Mouse (Mus musculus): ENCODE measurements around the gene Dzip3. TPM values are rescaled to one million over a fixed set of nuclear protein-coding genes. Genes with fewer than 3 reads are reported as not detected.

The Dzip3 gene
- 10 to 100 TPM; 19.0 to 27.9 (median 23.1) TPM for total RNA-seq (2022)

DNA sequence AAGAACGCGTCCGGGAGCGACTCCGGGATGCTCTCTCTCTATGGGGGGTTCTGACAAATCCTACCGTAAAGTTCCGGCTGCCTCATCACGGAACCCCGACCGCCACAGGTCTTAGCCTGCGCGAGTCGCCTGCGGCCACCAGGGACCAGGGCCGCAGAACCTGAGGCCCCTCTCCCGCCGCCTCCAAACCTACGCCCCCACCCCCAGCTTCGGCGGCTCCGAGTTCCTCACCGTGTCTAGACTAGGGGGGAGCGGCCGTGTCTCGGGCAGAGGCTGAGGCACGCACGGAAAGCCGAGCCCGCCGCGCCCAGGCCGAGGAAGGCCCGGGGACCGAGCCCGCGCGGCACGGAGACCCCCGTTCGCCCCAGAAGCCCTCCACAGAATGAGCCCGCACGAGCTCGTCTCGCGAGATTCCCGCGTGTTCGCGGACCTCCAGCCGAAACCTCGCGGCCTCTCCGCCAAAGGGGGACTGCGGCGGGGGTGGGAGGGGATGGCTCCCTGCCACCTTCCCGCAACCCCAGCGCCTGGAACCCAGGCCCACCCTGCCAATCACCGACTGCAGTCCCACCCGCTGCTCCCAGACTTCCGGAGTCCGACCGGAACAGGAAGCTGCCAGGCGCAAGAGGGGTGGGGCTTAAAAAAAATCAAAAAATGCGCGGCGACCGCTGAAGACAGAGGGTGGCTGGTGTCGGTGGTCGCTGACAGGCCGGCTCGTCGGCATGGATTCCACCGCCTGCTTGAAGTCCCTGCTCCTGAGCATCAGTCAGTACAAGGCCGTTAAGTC, at the start of gene Dzip3, which contains the start of gene Cip2a:
Gene Dzip3, minus strand, starts transcription at position 607 of the 784 bp plus-strand sequence.
Gene Cip2a, plus strand, starts transcription at position 627 of the 784 bp plus-strand sequence.
- DNase-seq, result peak; percentile 85

DNA sequence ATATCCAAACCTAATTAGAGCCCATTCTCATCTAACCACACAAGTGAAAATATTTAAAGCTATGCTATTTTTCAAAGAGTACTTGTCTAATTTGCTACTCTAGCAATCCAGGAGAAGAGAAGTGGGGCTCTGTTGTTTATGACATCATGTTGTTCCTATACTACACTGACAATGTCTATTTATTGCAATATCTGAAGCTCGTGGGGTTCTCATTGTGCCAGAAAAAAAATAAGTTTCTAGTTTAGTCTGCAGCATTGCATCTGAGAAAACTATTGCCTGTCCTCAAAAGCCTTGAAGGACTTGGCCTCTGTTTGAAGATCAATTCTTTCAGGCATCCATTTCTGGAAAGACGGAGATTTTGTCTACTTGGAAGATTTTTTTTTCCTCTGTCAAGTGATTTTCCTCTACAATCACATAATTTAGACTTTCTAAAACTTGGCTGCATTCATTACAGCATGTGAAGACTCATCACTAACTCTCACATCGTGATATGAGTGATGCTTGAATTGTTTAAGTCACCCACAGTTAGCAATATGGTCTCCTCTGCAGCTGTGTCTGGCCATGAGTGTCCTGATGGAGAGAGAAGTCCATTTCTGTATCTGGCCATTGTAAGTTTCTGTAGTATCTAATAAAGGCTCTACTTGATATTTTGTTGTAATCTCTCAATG, 46.7 kb upstream of the Dzip3 start:
- no peak for DNase-seq

DNA sequence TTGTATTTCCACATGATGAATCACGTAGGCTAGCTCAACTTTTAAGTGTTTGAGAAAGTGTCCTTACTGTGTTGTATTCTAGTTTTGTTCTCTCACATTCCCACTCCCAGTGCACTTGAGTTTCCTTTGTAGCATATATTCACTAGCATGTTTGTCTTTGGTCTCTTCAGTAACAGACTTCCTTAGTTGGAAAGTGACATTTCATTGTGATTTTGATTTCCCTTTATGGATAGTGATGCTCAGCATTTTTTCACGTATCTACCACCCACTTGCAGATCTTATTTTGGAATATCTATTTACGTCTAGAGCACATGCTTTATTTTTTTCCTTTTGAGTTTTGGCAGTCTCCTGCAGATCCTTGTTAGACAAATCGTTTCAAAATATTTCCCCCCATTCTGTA, 43.8 kb upstream of the Dzip3 start:
- DNase-seq, result no peak

DNA sequence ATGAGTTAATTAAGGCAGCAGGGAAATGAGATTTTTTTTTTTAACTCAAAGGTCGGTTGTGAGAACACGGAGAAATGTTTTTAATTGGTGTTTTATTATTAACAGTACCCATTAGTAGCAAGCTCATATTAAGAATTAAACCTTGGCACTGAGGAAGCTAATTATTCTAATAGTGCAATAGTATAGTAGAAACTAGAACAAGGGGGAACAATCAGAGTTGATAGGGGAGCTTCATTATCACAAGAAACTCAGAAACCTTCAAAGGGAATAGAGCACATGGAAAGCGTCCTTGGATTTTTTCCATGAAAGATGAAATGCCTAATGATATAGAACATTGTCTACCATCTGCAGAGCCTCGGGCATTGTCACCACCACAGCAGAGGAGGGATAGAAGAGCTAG, 41.9 kb upstream of the Dzip3 start:
- DNase-seq, result no peak

DNA sequence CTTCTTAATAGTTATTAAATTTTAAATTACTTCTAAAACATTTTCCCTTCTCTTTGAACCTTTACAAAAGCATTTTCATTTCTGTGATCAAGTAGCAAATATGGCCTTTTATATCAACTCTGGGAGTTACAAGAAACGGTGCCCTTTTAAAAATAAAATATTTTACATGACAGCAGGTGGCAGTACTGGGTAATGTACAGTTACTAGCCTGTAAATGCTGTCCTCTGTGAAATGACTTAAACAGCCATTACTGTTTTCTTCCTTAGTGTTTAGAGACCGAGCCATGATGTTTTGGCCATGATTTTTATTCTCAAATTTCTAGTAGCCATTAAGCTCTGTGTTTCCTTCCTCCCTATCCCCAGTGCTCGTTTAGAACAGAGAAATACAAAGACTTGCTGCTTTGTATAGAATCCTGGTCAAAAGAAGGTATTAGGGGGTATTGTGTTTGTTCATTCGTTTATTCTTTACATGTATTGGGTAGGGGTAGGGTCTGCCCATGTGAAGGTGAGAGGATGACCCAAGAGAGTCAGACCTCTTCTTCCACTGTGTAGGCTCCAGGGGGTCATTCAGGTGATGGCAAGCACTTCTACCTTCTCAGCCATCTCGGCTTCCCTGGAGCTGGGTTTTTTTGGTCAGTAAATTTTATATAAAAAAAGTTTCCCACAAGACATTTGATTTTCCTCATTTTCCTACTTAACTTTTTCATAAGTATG, 22.8 kb upstream of the Dzip3 start:
- no peak for DNase-seq

DNA sequence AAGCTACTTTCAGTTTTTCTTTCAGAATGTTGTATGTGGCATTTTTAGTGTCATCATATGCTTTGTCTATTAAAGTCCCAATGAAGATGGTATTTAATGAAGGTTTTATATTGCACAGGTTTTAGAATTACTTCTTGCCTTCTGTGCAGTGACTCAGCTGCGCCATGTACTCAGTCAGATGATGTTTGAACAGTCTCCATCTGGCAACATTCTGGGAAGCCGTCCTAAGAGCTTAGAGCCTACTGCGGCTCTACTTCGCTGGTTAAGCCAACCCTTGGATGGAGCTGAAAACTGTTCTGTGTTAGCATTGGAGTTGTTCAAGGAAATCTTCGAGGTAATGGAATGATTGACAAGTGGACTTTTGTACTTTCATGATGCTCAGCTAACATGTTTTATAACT, 10.2 kb upstream of the Dzip3 start:
- DNase-seq, result no peak

DNA sequence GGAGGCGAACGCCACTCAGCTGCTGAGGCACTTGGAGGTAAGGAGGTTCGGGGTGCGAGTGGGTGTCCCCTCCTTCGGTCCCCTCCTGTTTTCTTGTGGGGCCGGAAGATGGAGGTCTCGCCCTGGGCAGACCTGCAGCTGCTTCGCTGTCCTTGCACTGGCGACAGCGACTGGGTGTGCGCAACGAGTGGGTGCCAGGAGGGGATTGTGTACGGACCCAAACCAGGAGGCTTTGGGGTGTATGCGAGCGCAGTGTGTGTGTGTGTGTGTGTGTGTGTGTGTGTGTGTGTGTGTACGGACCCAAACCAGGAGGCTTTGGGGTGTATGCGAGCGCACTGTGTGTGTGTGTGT, 353 bp upstream of the Dzip3 start:
- no peak for DNase-seq

DNA sequence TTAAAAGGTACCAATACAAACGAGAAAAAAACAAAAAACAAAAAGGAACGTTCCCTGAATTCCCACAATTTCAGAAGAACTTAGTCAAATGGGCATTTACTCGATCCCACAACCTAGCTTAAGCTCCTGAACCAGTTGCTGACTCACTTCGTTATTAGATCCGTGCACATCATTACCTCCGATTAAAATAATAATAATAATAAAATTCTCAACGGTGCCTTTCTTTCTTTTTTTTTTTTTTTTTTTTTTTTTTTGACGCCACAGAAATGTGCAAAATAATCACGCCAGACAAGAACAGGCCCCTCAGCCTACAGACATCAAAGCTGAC, 770 bp downstream of the Dzip3 start:
- no peak for DNase-seq

DNA sequence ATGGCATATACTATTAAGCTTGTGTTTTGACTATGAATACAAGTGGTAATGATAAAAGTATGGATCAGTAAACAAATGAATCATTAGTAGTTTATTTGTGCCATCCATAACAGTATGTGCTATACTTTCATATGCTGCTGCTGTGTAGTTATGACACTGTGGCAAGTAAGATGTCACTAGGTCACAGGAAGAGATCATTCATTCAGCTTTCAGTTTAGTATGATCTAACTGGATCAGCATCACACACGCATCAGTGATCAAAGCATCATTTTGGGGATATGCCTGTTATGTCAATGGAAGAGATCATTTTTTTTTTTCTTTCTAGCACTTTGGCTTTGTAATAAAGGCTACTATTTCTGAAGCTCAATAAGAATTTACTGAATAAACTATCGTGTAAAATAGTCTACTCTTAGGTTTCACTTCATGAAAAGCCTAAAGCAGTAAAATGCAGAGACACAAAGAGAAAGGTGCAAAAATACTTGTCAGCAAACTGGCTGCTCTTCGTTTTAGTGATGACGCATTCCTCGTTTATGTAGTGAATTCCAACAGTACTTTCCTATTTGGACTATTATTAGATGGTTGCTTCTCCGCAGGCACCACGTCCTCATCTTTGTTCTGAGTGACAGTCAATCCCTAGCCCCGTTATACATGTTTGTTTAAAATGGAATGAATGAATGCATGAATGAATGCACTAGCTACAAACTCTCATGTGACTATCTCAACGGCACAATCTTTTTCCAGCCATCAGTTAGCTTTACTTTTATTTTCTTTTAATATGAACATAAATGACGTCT, 1.3 kb downstream of the Dzip3 start:
- no peak for DNase-seq

DNA sequence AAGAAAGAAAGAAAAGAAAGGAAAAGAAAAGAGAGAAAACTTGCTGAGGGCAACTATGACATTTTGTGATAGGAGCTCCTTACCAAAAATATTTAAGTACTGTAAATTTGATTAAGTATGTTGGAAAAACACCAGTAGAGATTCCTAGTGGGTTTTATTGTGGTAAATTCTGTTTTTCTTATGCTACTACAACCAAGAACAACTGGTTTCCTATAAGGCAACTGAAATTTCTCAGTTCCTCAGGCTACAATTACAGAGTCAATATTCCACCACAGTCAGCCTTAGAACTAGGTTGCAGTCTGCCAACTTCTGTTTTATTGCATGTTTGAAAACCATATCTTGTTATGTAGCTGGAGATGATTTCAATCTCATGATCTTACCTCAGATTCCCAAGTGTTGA, 4.3 kb downstream of the Dzip3 start:
- DNase-seq, result no peak

DNA sequence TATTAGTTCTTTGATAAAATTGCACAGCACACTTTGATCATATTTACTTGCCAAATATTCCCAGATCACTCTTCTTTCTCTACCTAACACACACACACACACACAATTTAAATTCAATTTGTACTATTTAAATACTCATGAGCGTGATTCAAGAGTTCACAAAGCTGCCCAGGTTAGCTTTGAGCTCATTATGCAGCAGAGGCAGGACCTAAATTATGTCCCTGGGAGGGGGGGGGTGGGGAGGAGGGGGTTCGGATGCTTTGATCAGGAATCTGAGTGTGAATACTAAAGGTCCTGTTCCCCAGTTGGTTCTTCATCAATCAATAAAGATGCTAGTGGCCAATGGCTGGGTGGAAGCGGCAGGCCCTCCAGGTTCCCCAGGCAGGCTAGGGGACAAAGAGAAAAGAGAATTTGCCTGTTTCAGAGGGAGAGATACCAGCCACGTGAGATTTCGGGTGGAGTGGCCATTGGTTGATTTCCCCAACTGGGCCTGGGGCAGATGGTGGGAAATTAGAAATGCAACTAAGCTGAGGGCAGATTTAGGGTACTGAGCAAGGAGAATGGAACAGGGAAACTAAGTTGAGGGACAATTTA, 8.8 kb downstream of the Dzip3 start:
- no peak for DNase-seq

DNA sequence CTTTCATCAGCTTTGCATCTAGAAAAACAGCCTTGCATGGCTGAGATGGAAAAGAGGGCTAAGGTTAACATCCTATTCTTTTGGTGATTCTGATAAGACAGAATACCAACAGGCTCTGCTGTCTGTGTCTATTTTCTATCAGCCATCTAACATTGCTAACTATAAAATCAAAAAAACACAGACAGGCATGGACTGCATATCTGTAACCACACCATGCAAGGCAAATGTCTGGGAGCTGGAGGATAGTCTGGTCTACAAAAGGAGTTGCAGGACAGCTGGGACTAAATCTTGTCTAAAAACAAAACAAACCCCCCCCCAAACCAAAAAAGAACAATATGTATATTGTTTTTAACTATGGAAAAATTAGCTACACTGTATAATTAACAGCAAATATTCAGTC, 14.0 kb downstream of the Dzip3 start:
- DNase-seq, result no peak

DNA sequence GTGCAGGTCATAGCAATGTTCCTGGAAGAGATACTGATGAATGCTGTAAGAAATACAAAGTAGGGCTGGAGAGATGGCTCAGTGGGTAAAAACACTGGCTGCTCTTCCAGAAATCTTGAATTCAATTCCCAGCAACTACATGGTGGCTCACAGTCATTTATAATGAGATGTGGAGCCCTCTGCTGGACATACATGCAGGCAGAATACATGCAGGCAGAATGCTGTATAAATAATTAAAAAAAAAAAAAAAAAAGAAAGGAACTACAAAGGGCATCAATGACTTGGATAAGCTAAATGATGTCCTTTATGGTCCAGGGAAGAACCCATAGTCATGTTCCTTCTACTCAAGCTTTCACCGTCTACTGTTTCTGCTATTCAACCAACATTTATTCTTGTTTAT, 20.4 kb downstream of the Dzip3 start:
- DNase-seq, result no peak

DNA sequence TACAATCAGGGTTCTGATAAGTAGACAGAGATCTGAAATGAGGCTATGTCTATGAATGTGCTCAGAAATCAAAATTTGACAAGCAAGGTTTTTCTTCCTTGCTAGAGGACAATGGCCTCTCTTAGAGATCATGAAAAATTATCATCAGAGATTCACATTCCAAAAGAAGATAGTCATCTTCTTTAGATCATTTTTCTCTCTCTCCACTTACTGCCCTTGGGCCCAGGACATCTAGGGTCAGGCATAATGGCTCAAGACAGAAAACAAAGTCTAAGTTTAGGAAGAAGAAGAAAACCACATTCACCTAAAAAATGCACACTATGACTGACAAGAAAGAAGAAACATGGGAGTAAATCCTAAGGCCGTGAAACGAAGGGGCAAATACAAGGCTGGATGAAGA, 21.0 kb downstream of the Dzip3 start:
- DNase-seq, result no peak

DNA sequence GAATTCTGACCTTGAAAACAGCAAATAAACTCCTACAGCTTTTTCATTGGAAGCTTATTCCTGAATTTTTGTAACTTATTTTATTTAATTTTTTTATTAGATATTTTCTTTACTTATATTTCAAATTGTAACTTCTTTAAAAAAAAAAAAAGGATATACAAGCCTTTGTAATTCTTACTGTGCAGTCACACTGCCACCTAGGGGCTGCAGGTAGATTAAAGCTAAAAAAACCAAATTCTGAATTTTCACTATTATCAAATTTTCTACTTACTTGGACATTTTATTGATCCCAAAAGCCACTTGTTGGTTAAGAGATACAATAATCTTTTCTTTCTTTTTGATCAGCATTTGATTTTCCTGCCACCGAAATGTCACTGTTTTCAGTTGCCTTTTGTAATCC, 52.2 kb downstream of the Dzip3 start:
- DNase-seq, result no peak

DNA sequence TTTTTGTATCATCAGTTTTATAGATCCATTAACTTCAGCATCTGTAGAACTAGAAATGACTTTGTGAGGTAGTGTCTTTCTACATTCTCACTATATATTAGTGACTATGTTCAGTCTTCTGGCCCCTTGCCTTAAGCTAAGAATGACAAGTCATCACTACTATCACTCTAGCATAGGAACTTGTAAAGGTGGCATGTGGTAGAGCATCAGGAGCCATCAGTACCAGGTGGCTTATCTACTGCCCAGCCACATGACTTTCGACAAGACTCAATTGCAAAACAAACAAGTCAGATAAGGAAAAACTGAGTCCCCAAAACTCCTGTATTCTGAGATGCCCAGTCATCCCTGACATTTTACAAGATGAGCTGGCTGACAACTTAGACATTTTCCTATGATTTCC, 70.2 kb downstream of the Dzip3 start:
- DNase-seq, result no peak

DNA sequence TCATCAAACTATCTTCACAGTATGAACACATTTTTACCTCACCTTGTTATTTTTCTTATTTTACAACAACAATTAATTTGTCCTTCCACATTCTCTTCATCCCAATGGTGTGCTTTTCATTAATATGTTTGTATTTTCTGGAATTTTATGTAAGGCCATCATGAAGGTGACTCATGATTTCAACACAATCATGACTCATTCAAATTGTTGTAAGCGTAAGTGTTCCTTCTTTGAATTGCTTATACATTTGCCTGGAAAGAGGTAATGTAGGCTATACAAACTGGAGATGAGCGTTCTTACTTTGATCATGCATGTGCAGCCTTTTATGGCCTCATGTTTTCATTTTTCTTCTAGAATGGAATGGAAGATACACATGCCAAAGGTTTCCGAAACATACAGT, 80.8 kb downstream of the Dzip3 start:
- DNase-seq, result no peak

DNA sequence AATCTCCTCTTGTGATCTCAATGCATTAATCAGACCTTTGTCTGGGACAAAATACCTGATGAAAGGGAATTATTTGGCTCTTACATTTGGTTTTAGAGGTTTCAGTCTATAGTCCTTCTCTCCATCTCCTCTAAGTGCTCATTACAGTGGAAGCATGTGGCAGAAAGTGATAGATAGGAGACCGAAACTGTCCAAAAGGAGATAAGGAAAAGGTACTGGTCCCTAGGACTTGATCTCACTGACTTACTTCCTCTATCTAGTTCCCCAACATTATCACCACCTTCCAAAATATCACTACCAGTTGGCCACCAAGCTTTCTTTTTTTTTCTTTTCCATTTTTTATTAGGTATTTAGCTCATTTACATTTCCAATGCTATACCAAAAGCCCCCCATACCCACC, 82.8 kb downstream of the Dzip3 start:
- no peak for DNase-seq

DNA sequence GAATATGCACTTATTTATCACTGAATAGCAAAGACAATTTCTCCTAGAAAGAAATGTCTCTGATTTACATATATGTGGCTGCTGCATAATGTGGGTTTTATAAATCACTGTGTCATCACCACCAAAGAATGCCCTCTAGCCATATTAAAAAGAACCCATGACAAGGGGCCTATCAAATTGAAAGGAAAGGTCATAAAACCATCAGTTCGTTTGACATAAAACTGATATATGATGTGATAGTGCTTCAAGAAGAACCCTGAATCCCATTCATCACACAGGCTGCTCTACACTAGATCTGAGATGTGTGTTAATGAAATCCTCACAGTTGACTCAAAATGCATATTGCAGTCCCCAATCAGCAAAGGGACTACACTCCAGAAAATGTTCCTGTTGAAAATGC, 94.1 kb downstream of the Dzip3 start:
- no peak for DNase-seq

DNA sequence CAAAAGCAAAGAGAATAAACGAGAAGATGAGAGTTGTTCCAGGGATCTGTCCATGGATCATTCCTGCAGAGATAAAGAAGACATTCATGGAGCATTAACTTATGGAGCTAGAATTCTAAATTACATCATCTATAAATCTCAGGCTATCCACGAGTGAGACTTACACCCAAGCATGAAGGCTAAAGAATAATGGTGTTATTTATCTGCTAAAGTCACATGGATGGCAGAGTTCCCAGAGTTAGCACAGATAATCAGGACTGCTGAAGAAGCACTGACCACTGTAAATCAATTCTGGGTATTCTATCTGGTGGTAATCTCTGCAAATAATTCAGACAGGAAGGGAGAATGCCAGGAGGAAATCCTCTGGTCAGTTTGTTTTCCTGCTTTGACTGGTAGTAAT, 103.2 kb downstream of the Dzip3 start:
- no peak for DNase-seq

All from adrenal gland, adult 8-10 months (tissue).